Mouse (Mus musculus): ENCODE measurements at regions not wholly inside any gene's neighbourhood (a gene's known extent, or its start where the extent isn't known, plus 50 kb on each side); places are given as distances from the start of the nearest gene placed in this dataset.

GRCm38 (mm10) chr6:93253746-93254145, 310.5 kb upstream of the Adamts9 start:
- TF ChIP-seq CTCF (IDR thresholded peaks at IDR 0.05; ENCODE audit: control insufficient read depth, insufficient read depth, insufficient replicate concordance, low read depth, low read length) (no peak), POLR2A (IDR thresholded peaks at IDR 0.05; ENCODE audit: control insufficient read depth, low read depth, low read length) (no peak)

All from testis, adult 2 months (tissue).